Mouse (Mus musculus): ENCODE measurements at regions not wholly inside any gene's neighbourhood (a gene's known extent, or its start where the extent isn't known, plus 50 kb on each side); places are given as distances from the start of the nearest gene placed in this dataset.

GRCm38 (mm10) chr5:74121861-74122630 is 53.8 kb upstream of the Usp46 start:
- no peak for DNase-seq
- intact Hi-C loops (cut with DNase I) = no loop called here

- intact Hi-C loops (cut with DNase I) = no loop called here
- DNase-seq = peak; percentile 83 to 87
These were observed 58.0 kb upstream of the Usp46 start for GRCm38 (mm10) chr5:74126015-74126896.

- no peak for DNase-seq
- intact Hi-C loops (cut with DNase I) = no loop called here
These were observed 59.3 kb upstream of the Usp46 start for GRCm38 (mm10) chr5:74127518-74127917.

GRCm38 (mm10) chr5:74129636-74130035 is 61.4 kb upstream of the Usp46 start:
- intact Hi-C loops (cut with DNase I) = no loop called here
- no peak for DNase-seq

- intact Hi-C loops (cut with DNase I) = no loop called here
- DNase-seq = no peak
These were observed 62.4 kb upstream of the Rasl11b start for GRCm38 (mm10) chr5:74132671-74133070.

GRCm38 (mm10) chr5:74136377-74136776 is 58.7 kb upstream of the Rasl11b start:
- DNase-seq = no peak
- intact Hi-C loops (cut with DNase I) = no loop called here

- intact Hi-C loops (cut with DNase I) = no loop called here
- no peak for DNase-seq
These were observed 58.1 kb upstream of the Rasl11b start for GRCm38 (mm10) chr5:74136868-74137439.

GRCm38 (mm10) chr5:74143994-74144393 is 51.1 kb upstream of the Rasl11b start:
- DNase-seq = no peak
- intact Hi-C loops (cut with DNase I) = no loop called here

- intact Hi-C loops (cut with DNase I) = loop anchor here (5.0 kb wide), 2 partner anchors 53 to 118 kb away; partner anchors contain the start of gene Rasl11b
- DNase-seq = no peak
These were observed 50.3 kb upstream of the Rasl11b start for GRCm38 (mm10) chr5:74144765-74145164.
